Mouse (Mus musculus) lung, postnatal 10 days (tissue): ENCODE measurements at regions not wholly inside any gene's neighbourhood (a gene's known extent, or its start where the extent isn't known, plus 50 kb on each side); places are given as distances from the start of the nearest gene placed in this dataset.
A peak's percentile ranks its signal among the peaks of the same experiment; 100 is the strongest.
"Not testable (repeated sequence)": the region's sequence is repeated elsewhere in the genome, so short reads cannot be mapped to it uniquely, and the experiment has no call there.

Source experiments
- DNase-seq: peaks from one replicate; pipeline ENCODE4 v3.0.0; 2021

- DNase-seq, result peak; percentile 84
These were observed 68.3 kb downstream of the Hsp90b1 start for GRCm38 (mm10) chr10:86636953-86637376.

DNA sequence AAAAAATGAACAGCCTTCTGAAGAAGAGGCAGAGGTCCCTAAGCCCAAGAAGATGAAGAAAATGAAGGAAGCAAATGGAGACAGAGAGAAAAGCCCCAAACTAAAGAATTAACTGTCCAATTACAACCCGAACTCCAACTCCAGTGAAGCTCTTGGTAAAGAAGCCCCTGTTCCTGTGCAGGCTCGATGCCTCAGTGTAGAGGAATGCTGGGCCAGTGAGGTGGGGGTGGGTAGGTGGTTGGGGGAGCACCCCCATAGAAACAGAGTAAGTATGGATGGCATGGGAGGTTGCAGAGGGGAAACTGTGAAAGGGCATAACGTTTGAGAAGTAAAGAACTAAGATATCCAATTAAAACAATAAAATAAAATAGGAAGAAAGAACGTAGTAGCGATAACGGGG, 68.8 kb downstream of the Hsp90b1 start:
- not testable (repeated sequence) for DNase-seq

DNA sequence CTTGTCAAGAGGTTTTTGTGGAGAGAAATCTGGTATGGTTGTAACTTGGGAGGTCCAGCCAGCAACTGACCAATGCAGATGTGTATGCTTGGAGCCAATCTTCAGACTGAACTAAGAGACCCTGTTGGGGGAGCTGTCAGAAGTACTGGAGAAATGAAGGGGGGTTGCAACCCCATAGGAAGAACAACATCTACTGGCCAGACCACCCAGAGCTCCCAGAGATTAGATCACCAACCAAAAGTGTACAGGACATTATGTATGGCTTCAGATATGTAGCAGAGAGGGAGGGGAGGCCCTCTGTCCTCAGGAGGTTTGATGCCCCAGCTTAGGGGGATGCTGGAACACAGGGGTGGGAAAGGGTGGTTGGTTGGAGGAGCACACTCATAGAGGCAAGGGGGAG, 78.6 kb downstream of the Hsp90b1 start:
- not testable (repeated sequence) for DNase-seq

DNA sequence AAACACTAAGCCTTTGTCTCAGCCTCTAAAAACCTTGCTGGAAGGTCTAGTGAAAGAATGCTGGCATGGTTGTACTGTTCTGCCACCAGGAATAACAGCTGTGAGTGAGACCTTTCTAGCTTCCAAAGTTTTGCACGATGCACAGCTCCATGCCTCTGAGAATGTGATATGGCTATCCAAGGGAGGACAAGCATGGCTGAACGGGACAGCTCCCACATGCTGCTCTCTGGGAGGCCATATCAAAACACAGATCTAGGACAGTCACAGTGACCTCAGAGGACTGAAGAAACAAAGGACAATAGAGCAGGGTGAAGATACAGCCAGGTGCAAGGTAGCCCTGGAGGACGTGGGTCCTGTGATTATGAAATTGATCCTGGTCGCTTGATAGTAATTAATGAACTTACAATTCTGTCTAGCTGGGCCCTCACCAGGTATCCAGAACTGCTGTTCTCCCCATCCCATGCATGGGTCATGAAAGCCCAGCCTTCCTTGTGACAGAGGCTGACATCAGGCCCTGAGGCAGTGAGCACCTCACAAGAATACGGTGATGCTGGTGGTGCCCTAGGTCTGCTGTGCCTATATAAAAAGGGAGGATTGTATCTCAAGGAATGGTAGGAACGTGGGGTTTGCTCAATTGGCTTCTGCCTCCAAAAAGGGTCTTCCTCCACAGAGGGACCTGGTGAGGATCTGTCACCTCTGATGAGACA, 87.2 kb downstream of the Hsp90b1 start:
- not testable (repeated sequence) for DNase-seq

GRCm38 (mm10) chr10:86612341-86612740, 93.0 kb downstream of the Hsp90b1 start:
- DNase-seq, result not testable (repeated sequence)

DNA sequence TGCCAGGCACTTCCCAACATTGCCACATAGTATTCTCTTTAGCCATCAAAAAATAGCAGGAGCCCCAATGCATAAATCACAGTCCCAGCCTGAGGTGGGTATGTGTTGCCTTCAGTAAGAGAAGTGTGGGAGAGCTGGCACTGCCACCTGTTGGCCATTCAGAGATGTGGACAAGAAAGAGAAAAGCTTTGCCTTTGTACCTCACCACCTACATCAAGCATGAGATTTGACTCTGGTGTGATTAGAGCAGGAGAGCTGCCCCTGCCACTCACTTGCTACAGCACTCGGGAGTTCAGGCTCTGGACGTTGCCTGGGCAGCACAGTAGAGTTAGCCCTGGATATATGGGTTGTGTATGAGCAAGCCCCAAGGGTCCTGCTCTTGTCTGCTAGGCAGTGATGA, 95.3 kb downstream of the Hsp90b1 start:
- DNase-seq, result not testable (repeated sequence)

- peak; percentile 3 for DNase-seq
These were observed 102.1 kb upstream of the Syn3 start for GRCm38 (mm10) chr10:86600843-86601242.

- peak; percentile 24 for DNase-seq
These were observed 101.3 kb upstream of the Syn3 start for GRCm38 (mm10) chr10:86599991-86600390.

DNA sequence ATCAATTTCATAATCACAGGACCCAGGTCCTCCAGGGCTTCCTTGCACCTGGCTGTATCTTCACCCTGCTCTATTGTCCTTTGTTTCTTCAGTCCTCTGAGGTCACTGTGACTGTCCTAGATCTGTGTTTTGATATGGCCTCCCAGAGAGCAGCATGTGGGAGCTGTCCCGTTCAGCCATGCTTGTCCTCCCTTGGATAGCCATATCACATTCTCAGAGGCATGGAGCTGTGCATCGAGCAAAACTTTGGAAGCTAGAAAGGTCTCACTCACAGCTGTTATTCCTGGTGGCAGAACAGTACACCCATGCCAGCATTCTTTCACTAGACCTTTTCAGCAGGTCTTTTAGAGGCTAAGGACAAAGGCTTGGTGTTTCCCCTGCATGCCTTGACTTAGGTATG, 91.5 kb upstream of the Syn3 start:
- DNase-seq, result not testable (repeated sequence)

GRCm38 (mm10) chr10:86566875-86567274, 68.2 kb upstream of the Syn3 start:
- DNase-seq, result not testable (repeated sequence)

- peak; percentile 25 for DNase-seq
These were observed 57.1 kb upstream of the Syn3 start for GRCm38 (mm10) chr10:86555843-86556242.
